Mouse (Mus musculus) embryonic stem cell, embryonic (primary cell): ENCODE measurements at regions not wholly inside any gene's neighbourhood (a gene's known extent, or its start where the extent isn't known, plus 50 kb on each side); places are given as distances from the start of the nearest gene placed in this dataset.

Experiments
- CTCF ChIA-PET, 4 experiments: fragments of 300-600 bp in 2 of 4; fragments of 350-600 bp in 2 of 4; sonication (Branson Sonifier 250); formaldehyde crosslinking; loops; one replicate each; lab custom pipeline; 2022; ENCODE audit warnings: inconsistent platforms in 2 of 4; lab: Charles Lee
- POLR2A ChIA-PET, 4 experiments: fragments of 300-600 bp in 2 of 4; fragments of 350-600 bp in 2 of 4; sonication (Branson Sonifier 250); formaldehyde crosslinking; loops; one replicate each; lab custom pipeline; 2022; ENCODE audit warnings: antibody characterized with exemption in 4 of 4, inconsistent platforms in 1 of 4; lab: Charles Lee

GRCm38 (mm10) chrX:14091661-14092060 lies 119.3 kb upstream of the H2al1n start:
- CTCF ChIA-PET: no interaction called here
- POLR2A ChIA-PET: interaction anchor here in 1 of 4 experiments (0.6 kb wide), 1 partner anchor 325 kb away, joined by 4 read pairs; no protein-coding TSS in a partner anchor

- ChIA-PET CTCF (no interaction called here), POLR2A (no interaction called here)
Measured at GRCm38 (mm10) chrX:14133571-14133970, 77.4 kb upstream of the H2al1n start.

DNA sequence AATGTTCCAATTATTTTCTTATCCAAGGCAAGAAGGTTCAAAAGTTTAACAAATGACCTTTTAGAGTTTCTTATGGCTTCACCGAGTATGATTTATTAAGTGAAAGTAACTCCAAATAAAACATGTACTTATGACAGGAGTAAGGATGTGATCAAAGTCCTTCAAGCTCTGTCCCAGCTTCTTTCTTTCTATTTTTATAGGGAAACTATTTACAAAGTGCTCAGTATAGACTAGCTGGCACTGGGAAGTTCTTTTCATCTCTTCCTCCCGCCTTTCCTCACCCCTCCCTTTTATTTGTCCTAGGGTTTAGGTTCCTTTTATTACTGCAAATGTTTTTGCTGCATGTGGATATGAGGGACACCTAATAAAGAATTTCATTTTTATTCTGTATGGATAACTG lies 76.3 kb upstream of the H2al1n start:
- ChIA-PET POLR2A (no interaction called here), CTCF (no interaction called here)

DNA sequence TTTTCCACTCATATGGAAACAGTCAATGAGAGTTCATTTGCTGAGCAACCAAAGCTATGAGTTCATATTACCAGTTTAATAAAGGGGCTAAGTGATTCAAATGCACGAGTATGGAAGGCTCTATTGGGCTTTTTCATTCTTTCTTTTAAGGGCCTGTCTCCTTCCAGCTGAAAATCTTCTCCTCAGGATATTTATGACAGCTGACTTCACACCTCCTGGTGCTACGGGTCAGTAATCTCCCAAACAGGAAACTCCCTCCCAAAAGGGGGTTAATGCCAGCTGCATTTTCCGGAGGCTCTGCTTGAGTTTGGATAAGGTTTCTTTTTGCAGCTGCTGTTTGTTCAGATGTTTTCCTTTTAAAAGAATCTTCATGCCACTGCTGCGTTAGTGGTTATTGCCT lies 72.5 kb upstream of the H2al1n start:
- ChIA-PET CTCF (no interaction called here), POLR2A (no interaction called here)
